Mouse (Mus musculus) MEL (cell line): Measurements from ENCODE around the gene Pdgfa. TPM values are rescaled to one million over a fixed set of nuclear protein-coding genes. Genes with fewer than 3 reads are reported as not detected.

Experiments used
- DNase-seq: peaks from one replicate; pipeline ENCODE4 v3.0.0; 2011; ENCODE audit warnings: low read depth, low spot score
- H3K27ac ChIP-seq: 2 replicates; pipeline ENCODE4 v1.5.1; 2012; ENCODE audit warnings: low read depth, mild to moderate bottlenecking, control low read depth, low read length, moderate library complexity; ENCODE audit not compliant: control insufficient read depth
- H3K27me3 ChIP-seq, 2 experiments: fragments of 150-350 bp in 1 of 2; sonication (generic) in 1 of 2; 2 replicates each; pipeline ENCODE4 v1.6.1; 2012; ENCODE audit warnings: low read length in 2 of 2, mild to moderate bottlenecking in 2 of 2, improper control_type of control experiment in 1 of 2, moderate library complexity in 1 of 2; ENCODE audit not compliant: insufficient read depth in 2 of 2, control insufficient read depth in 1 of 2
- H3K36me3 ChIP-seq, 2 experiments: 2 replicates each; pipeline ENCODE4 v1.6.1; 2012 to 2014; ENCODE audit warnings: low read length in 2 of 2, improper control_type of control experiment in 1 of 2, inconsistent platforms in 1 of 2, mild to moderate bottlenecking in 1 of 2; ENCODE audit not compliant: insufficient read depth in 2 of 2, control insufficient read depth in 1 of 2
- H3K4me1 ChIP-seq, 2 experiments: fragments of 150-350 bp in 1 of 2; sonication (generic) in 1 of 2; 2 replicates each; pipeline ENCODE4 v1.6.1; 2012; ENCODE audit warnings: low read length in 2 of 2, improper control_type of control experiment in 1 of 2, mild to moderate bottlenecking in 1 of 2; ENCODE audit not compliant: insufficient read depth in 2 of 2, control insufficient read depth in 1 of 2
- H3K4me3 ChIP-seq, 2 experiments: fragments of 150-350 bp in 1 of 2; sonication (generic) in 1 of 2; 2 replicates each; pipeline ENCODE4 v1.5.1; 2012; ENCODE audit warnings: low read depth in 2 of 2, low read length in 2 of 2, mild to moderate bottlenecking in 2 of 2, moderate library complexity in 2 of 2, control low read depth in 1 of 2, improper control_type of control experiment in 1 of 2; ENCODE audit not compliant: control insufficient read depth in 1 of 2, insufficient read depth in 1 of 2
- H3K79me2 ChIP-seq: 2 replicates; pipeline ENCODE4 v1.6.1; 2012; ENCODE audit warnings: mild to moderate bottlenecking, low read length, moderate library complexity; ENCODE audit not compliant: control insufficient read depth, poor library complexity, insufficient read depth
- H3K9ac ChIP-seq: 2 replicates; pipeline ENCODE4 v1.6.1; 2012; ENCODE audit warnings: low read depth, mild to moderate bottlenecking, control low read depth, low read length, moderate library complexity; ENCODE audit not compliant: control insufficient read depth, poor library complexity, severe bottlenecking
- H3K9me3 ChIP-seq: fragments of 150-350 bp; sonication (generic); replicated peaks from 2 replicates; pipeline ENCODE4 v1.6.1; 2012; ENCODE audit warnings: mild to moderate bottlenecking, low read length, improper control_type of control experiment, moderate library complexity; ENCODE audit not compliant: insufficient read depth
- BHLHE40 ChIP-seq: IDR thresholded peaks from 2 replicates; pipeline ENCODE4 v1.6.1; 2012; ENCODE audit warnings: low read depth, mild to moderate bottlenecking, inconsistent platforms, low read length, improper control_type of control experiment, borderline replicate concordance
- CHD1 ChIP-seq: IDR thresholded peaks from 2 replicates; pipeline ENCODE4 v1.6.1; 2012; ENCODE audit warnings: low read depth, mild to moderate bottlenecking, inconsistent platforms, low read length, improper control_type of control experiment
- CHD2 ChIP-seq: IDR thresholded peaks from 2 replicates; pipeline ENCODE4 v1.6.1; 2011; ENCODE audit warnings: low read length, improper control_type of control experiment
- CTCF ChIP-seq, 3 experiments: IDR thresholded peaks in 2 of 3; conservative IDR thresholded peaks in 1 of 3; 2 replicates each; pipeline ENCODE4 v1.5.1; 2011 to 2012; ENCODE audit warnings: low read length in 3 of 3, low read depth in 2 of 3, mild to moderate bottlenecking in 2 of 3, improper control_type of control experiment in 1 of 3, inconsistent platforms in 1 of 3, mixed read lengths in 1 of 3, moderate library complexity in 1 of 3; ENCODE audit not compliant: control insufficient read depth in 1 of 3, insufficient read depth in 1 of 3, poor library complexity in 1 of 3, severe bottlenecking in 1 of 3
- E2F4 ChIP-seq: IDR thresholded peaks from 2 replicates; pipeline ENCODE4 v1.6.1; 2011; ENCODE audit warnings: low read depth, low read length, improper control_type of control experiment, borderline replicate concordance
- ELF1 ChIP-seq: IDR thresholded peaks from 2 replicates; pipeline ENCODE4 v1.6.1; 2014; ENCODE audit warnings: low read depth, mild to moderate bottlenecking, inconsistent platforms, low read length, improper control_type of control experiment, moderate library complexity
- EP300 ChIP-seq, 2 experiments: IDR thresholded peaks; 2 replicates each; pipeline ENCODE4 v1.6.1; 2011; ENCODE audit warnings: improper control_type of control experiment in 2 of 2, low read length in 2 of 2, low read depth in 1 of 2, mild to moderate bottlenecking in 1 of 2
- ETS1 ChIP-seq: IDR thresholded peaks from 2 replicates; pipeline ENCODE4 v1.6.1; 2012; ENCODE audit warnings: low read depth, mild to moderate bottlenecking, inconsistent platforms, low read length, improper control_type of control experiment, moderate library complexity
- HCFC1 ChIP-seq: IDR thresholded peaks from 2 replicates; pipeline ENCODE4 v1.6.1; 2012; ENCODE audit warnings: low read depth, mild to moderate bottlenecking, inconsistent platforms, low read length, improper control_type of control experiment, moderate library complexity
- JUND ChIP-seq: IDR thresholded peaks from 2 replicates; pipeline ENCODE4 v1.6.1; 2011; ENCODE audit warnings: low read depth, mild to moderate bottlenecking, improper control_type of control experiment, low read length
- KAT2A ChIP-seq: conservative IDR thresholded peaks from 2 replicates; pipeline ENCODE4 v1.6.1; 2012; ENCODE audit warnings: low read depth, low read length, improper control_type of control experiment, inconsistent platforms
- MAFK ChIP-seq: IDR thresholded peaks from 2 replicates; pipeline ENCODE4 v1.6.1; 2011; ENCODE audit warnings: low read depth, mild to moderate bottlenecking, low read length, improper control_type of control experiment, borderline replicate concordance
- MAX ChIP-seq: IDR thresholded peaks from 2 replicates; pipeline ENCODE4 v1.6.1; 2011; ENCODE audit warnings: low read length, improper control_type of control experiment
- MEF2A ChIP-seq: IDR thresholded peaks from 2 replicates; pipeline ENCODE4 v1.6.1; 2014; ENCODE audit warnings: low read depth, mild to moderate bottlenecking, inconsistent platforms, low read length, improper control_type of control experiment; ENCODE audit not compliant: poor library complexity, insufficient replicate concordance, severe bottlenecking; ENCODE audit errors: extremely low read depth
- MXI1 ChIP-seq: IDR thresholded peaks from 2 replicates; pipeline ENCODE4 v1.6.1; 2011; ENCODE audit warnings: mild to moderate bottlenecking, low read depth, low read length, improper control_type of control experiment
- MYC ChIP-seq: IDR thresholded peaks from 2 replicates; pipeline ENCODE4 v1.6.1; 2011; ENCODE audit warnings: low read depth, mild to moderate bottlenecking, low read length, improper control_type of control experiment, moderate library complexity
- NELFE ChIP-seq: IDR thresholded peaks from 2 replicates; pipeline ENCODE4 v1.6.1; 2011; ENCODE audit warnings: low read depth, low read length, improper control_type of control experiment
- NRF1 ChIP-seq: IDR thresholded peaks from 2 replicates; pipeline ENCODE4 v1.6.1; 2014; ENCODE audit warnings: low read depth, mild to moderate bottlenecking, inconsistent platforms, low read length, improper control_type of control experiment, moderate library complexity; ENCODE audit not compliant: poor library complexity, insufficient read depth, severe bottlenecking
- POLR2A ChIP-seq, 2 experiments: IDR thresholded peaks; 2 replicates each; pipeline ENCODE4 v1.6.1; 2011 to 2012; ENCODE audit warnings: low read length in 2 of 2, mild to moderate bottlenecking in 2 of 2, control low read depth in 1 of 2, improper control_type of control experiment in 1 of 2, low read depth in 1 of 2, moderate library complexity in 1 of 2; ENCODE audit not compliant: control insufficient read depth in 1 of 2, insufficient read depth in 1 of 2, poor library complexity in 1 of 2
- RAD21 ChIP-seq: IDR thresholded peaks from 2 replicates; pipeline ENCODE4 v1.6.1; 2011; ENCODE audit warnings: mild to moderate bottlenecking, low read depth, low read length, improper control_type of control experiment
- RCOR1 ChIP-seq: IDR thresholded peaks from 2 replicates; pipeline ENCODE4 v1.6.1; 2012; ENCODE audit warnings: low read depth, mild to moderate bottlenecking, inconsistent platforms, low read length, improper control_type of control experiment
- SIN3A ChIP-seq: IDR thresholded peaks from 2 replicates; pipeline ENCODE4 v1.6.1; 2012; ENCODE audit warnings: low read length, improper control_type of control experiment, inconsistent platforms
- UBTF ChIP-seq: IDR thresholded peaks from 2 replicates; pipeline ENCODE4 v1.6.1; 2012; ENCODE audit warnings: low read depth, mild to moderate bottlenecking, inconsistent platforms, low read length, improper control_type of control experiment, moderate library complexity, borderline replicate concordance; ENCODE audit not compliant: insufficient read depth
- USF2 ChIP-seq, 2 experiments: IDR thresholded peaks; 2 replicates each; pipeline ENCODE4 v1.6.1; 2011 to 2012; ENCODE audit warnings: improper control_type of control experiment in 2 of 2, low read length in 2 of 2, borderline replicate concordance in 1 of 2, inconsistent platforms in 1 of 2, low read depth in 1 of 2, mild to moderate bottlenecking in 1 of 2; ENCODE audit not compliant: insufficient read depth in 1 of 2
- ZC3H11A ChIP-seq: IDR thresholded peaks from 2 replicates; pipeline ENCODE4 v1.6.1; 2012; ENCODE audit warnings: low read depth, mild to moderate bottlenecking, inconsistent platforms, low read length, improper control_type of control experiment
- ZMIZ1 ChIP-seq: IDR thresholded peaks from 2 replicates; pipeline ENCODE4 v1.6.1; 2012; ENCODE audit warnings: low read depth, mild to moderate bottlenecking, inconsistent platforms, low read length, improper control_type of control experiment, moderate library complexity
- ZNF384 ChIP-seq: IDR thresholded peaks from 2 replicates; pipeline ENCODE4 v1.6.1; 2012; ENCODE audit warnings: low read depth, mild to moderate bottlenecking, inconsistent platforms, low read length, improper control_type of control experiment
- polyA plus RNA-seq, 2 experiments: library from polyadenylated mRNA; stranded (reverse) in 1 of 2; unstranded in 1 of 2; fragments of >175 nt in 1 of 2; fragments of >200 nt in 1 of 2; gene quantifications; 2 replicates each; pipeline versions ENCODE4 v1.2.1 to v1.2.4; 2012; ENCODE audit warnings: low replicate concordance in 2 of 2, low read depth in 1 of 2; ENCODE audit not compliant: insufficient read length in 2 of 2, insufficient read depth in 1 of 2, missing spikeins in 1 of 2
- total RNA-seq: library from RNA; depleted of rRNA; stranded (reverse); fragments of 300-350 nt; gene quantifications from 2 replicates; pipeline ENCODE4 v1.2.3, GENCODE M21; 2012

The Pdgfa gene
- total and polyA plus RNA-seq, 3 experiments: not detected

- H3K27ac ChIP-seq: no peak overlapping the region
- H3K4me1 ChIP-seq: no peaks in the 10 kb centered on the region
- H3K9ac ChIP-seq: no peak overlapping the region
- no peak for DNase-seq
- H3K4me3 ChIP-seq: no peak overlapping the region
- no peaks in the 10 kb centered on the region for H3K36me3 ChIP-seq
- no peaks in the 10 kb centered on the region for H3K27me3 ChIP-seq
- no peak for TF ChIP-seq UBTF
- no peak for TF ChIP-seq MXI1
- no peak for TF ChIP-seq JUND
- TF ChIP-seq ZMIZ1: no peak
- no peak for TF ChIP-seq NELFE
- TF ChIP-seq EP300 (IDR thresholded peaks at IDR 0.05; ENCODE audit: low read depth in 1 of 2, low read length in 2 of 2): no peak
- no peak for TF ChIP-seq MEF2A
- TF ChIP-seq RAD21: no peak
- TF ChIP-seq USF2 (IDR thresholded peaks at IDR 0.05; ENCODE audit: borderline replicate concordance in 1 of 2, insufficient read depth in 1 of 2, low read depth in 1 of 2, low read length in 2 of 2): no peak
- no peak for TF ChIP-seq ZNF384
- TF ChIP-seq BHLHE40: no peak
- no peak for TF ChIP-seq POLR2A (IDR thresholded peaks at IDR 0.05; ENCODE audit: control insufficient read depth in 1 of 2, insufficient read depth in 1 of 2, low read depth in 1 of 2, low read length in 2 of 2, poor library complexity in 1 of 2)
- TF ChIP-seq SIN3A: no peak
- TF ChIP-seq, all 39 proteins: peak for 0
- Histone ChIP-seq H3K9me3 (no peaks in the 10 kb centered on the region), H3K79me2 (no peaks in the 10 kb centered on the region)
Measured at GRCm38 (mm10) chr5:139043546-139043945, 46.4 kb upstream of the Pdgfa start.

- TF ChIP-seq CHD1 (no peak), CHD2 (no peak), CTCF (IDR thresholded peaks at IDR 0.05 in 2 of 3, conservative IDR thresholded peaks at IDR 0.05 in 1 of 3; ENCODE audit: control insufficient read depth in 1 of 3, insufficient read depth in 1 of 3, low read depth in 2 of 3, low read length in 3 of 3, poor library complexity in 1 of 3, severe bottlenecking in 1 of 3) (no peak), USF2 (IDR thresholded peaks at IDR 0.05; ENCODE audit: borderline replicate concordance in 1 of 2, insufficient read depth in 1 of 2, low read depth in 1 of 2, low read length in 2 of 2) (no peak), UBTF (no peak), MAX (no peak), NRF1 (no peak), NELFE (no peak), ELF1 (no peak), MAFK (no peak), ZC3H11A (no peak), ETS1 (no peak), BHLHE40 (no peak), KAT2A (no peak), RCOR1 (no peak), MYC (no peak), E2F4 (no peak), HCFC1 (no peak)
- TF ChIP-seq, all 39 proteins: peak for 0
- Histone ChIP-seq H3K36me3 (no peaks in the 10 kb centered on the region), H3K79me2 (no peaks in the 10 kb centered on the region), H3K9ac (no peak overlapping the region), H3K27me3 (no peaks in the 10 kb centered on the region), H3K4me3 (no peak overlapping the region), H3K27ac (no peak overlapping the region), H3K4me1 (no peaks in the 10 kb centered on the region), H3K9me3 (no peaks in the 10 kb centered on the region)
- DNase-seq: no peak
Measured at GRCm38 (mm10) chr5:139042299-139042698, 45.1 kb upstream of the Pdgfa start.
